Mouse (Mus musculus) Muller cell, postnatal 12 days (primary cell): ENCODE measurements around the gene 1700109H08Rik.
"Not testable (repeated sequence)": the region's sequence is repeated elsewhere in the genome, so short reads cannot be mapped to it uniquely, and the experiment has no call there.

ENCODE experiments used
- DNase-seq: peaks from one replicate; pipeline ENCODE4 v3.0.0-alpha.2; 2015; ENCODE audit errors: inconsistent ontology term

1700109H08Rik gene

DNA sequence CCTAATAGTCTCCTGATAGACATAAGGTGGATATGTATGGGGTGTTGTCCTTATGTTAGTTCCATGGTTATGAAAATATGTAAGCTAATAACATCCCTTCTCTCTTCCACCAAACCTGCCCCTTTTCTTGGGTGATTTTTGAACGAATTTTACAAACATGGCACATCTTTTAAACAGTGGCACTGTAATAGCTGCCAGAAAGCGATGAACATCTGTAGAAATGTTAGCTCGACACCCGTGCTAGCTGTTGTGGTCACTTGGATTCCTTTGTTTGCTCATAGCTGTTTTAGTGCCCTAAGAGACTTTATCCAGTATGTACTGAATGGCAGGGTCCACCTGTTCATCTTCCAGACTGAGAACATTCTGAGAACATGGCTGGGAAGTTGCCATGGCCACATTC lies at the start of gene 1700109H08Rik:
1700109H08Rik (plus strand) TSS at position 301 of the 400 bp plus-strand sequence.
- DNase-seq, result no peak

- no peak for DNase-seq
These were observed 49.6 kb upstream of the 1700109H08Rik start for GRCm38 (mm10) chr5:3521741-3522140.

DNA sequence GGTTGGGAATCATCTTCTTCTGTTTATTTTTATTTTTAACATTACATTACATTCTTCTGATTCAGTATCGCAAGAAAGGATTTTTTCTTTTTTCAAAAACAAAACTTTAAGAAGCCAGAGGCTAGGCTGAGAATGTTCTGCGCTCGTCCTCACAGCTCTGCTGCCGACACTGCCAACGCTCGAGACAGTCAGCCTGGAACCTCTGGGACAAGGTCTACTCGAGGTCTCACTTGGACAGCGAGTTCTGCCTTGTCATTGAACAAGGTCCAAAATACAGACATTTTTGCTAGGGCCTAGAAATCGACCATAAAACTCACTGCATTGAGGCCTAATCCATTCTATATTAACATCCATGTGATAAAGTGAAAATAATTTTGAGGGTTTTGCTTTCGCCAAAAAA lies 48.5 kb upstream of the 1700109H08Rik start:
- no peak for DNase-seq

DNA sequence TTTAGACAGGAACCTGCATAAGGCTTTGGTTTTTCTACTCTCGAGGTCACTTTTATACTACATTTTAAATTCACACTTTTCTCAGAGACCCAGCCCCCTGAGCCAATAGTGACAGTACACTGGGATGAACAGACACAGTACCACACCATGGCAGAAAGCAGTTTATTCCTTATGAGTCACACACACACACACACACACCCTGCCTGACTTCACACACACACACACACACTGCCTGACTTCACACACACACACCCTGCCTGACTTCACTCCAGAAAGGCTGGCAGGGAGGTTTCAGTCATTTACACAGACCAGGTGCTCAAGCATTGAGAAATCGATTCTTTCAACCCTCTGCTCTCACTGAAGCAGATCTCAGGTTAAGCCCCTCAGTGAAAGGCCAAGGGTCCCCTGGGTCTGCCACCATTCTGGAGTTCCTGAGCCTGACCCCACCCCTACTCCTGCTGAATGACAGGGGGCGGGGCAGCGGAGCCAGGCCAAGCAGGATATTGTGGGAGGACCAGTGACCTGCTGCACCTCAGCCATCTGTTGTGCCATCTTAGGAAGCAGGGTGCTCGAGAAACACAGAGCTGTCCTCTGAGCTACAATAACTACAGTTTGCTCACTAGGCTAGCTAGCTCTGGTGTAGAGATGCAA lies 44.2 kb upstream of the 1700109H08Rik start:
- DNase-seq, result no peak

- no peak for DNase-seq
These were observed 41.7 kb upstream of the 1700109H08Rik start for GRCm38 (mm10) chr5:3529585-3530189.

- DNase-seq, result not testable (repeated sequence)
These were observed 39.3 kb upstream of the 1700109H08Rik start for GRCm38 (mm10) chr5:3532048-3532447.

- no peak for DNase-seq
These were observed 34.7 kb upstream of the 1700109H08Rik start for GRCm38 (mm10) chr5:3536592-3537212.

GRCm38 (mm10) chr5:3538505-3539472 lies 32.6 kb upstream of the 1700109H08Rik start:
- peak; percentile 61 for DNase-seq

DNA sequence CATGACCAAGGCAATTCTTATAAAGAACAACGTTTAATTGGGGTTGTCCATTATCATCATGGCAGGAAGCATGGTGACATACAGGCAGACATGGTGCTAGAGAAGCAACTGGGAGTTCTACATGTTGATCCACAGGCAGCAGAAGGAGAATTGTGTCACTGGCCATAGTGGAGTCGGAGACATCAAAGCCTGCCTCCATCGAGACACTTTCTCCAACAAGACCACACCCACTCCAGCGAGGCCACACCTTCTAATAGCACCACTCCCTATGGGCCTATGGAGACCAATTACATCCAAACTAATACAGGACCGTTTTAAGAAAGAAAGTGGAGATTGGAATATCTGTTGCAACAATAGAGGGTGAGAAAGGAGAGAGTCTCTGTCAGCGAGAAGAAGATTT lies 29.5 kb upstream of the 1700109H08Rik start:
- DNase-seq, result no peak

- DNase-seq, result peak; percentile 97
These were observed 27.5 kb upstream of the 1700109H08Rik start, which contains the start of gene Fam133b for GRCm38 (mm10) chr5:3543629-3544479. TSS of gene Fam133b (plus strand) at chr5:3543833.

GRCm38 (mm10) chr5:3544480-3544769 lies 26.9 kb upstream of the 1700109H08Rik start:
- no peak for DNase-seq

- DNase-seq, result peak; percentile 22
These were observed 25.1 kb upstream of the 1700109H08Rik start for GRCm38 (mm10) chr5:3546226-3546625.

- no peak for DNase-seq
These were observed 19.9 kb upstream of the 1700109H08Rik start for GRCm38 (mm10) chr5:3551481-3551880.

- DNase-seq, result no peak
These were observed 17.2 kb upstream of the 1700109H08Rik start for GRCm38 (mm10) chr5:3554198-3554597.

DNA sequence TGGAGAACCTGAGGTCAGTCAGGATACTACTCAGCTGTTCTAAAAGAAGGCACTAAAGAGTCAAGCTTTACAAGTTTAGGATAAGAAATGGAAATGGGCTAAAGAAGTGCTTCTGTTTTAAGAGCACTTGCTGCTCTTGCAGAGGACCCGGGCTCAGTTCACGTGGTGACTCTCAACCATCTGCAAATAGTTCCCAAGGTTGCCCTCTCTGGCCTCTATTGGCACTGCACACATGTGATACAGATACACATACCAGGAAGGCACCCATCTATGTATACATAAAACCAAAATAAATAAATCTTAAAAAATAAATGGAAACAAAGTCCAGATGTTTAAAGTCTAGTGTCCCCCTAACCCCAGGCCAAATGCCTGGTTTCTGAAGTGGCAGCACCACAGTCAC lies 3.5 kb downstream of the 1700109H08Rik start:
- no peak for DNase-seq

- DNase-seq, result no peak
These were observed 6.6 kb downstream of the 1700109H08Rik start for GRCm38 (mm10) chr5:3577939-3578338.

- DNase-seq, result no peak
These were observed 7.7 kb downstream of the 1700109H08Rik start for GRCm38 (mm10) chr5:3579066-3579465.

DNA sequence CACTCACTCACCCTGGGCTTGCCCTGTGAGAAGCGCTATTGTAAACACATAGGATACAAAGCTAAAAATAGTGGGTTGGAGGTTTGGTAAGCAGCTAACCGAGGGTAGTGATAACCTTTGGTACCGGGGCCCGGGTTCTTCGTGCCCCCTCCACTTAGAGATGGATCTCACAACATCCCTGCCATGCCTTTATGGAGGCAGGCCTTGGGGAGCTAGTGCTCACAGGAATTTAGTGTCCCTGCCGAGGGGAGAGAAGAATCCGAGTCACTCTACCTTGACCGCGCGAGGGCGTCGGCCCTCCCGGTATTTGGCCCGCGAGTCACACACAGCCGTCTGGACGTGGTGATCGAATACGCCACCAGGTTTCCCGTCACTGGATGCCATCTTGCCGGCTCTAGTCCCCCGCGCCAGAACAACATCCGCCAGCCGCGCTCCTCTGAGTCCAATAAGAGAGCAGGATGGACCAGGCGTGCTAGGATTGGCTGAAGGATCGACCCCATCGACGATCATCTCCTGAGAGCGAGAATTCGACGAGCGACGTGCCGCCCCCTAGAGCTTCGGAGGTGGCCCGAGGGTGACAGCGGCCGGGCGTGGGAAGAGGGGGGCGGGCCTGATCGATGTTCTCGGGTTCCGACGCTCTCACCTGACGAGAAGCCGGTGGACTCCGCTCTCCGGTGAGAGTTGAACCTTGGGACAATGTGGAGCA lies 24.5 kb downstream of the 1700109H08Rik start, which contains the start of gene Pex1:
Pex1 (plus strand) TSS at position 374 of the 706 bp plus-strand sequence.
- peak; percentile 96 for DNase-seq

GRCm38 (mm10) chr5:3596399-3596766 lies 25.0 kb downstream of the 1700109H08Rik start, which contains the start of gene Rbm48:
TSS of gene Rbm48 (minus strand) at chr5:3596585.
- DNase-seq, result peak; percentile 86

GRCm38 (mm10) chr5:3597171-3597570 lies 25.8 kb downstream of the 1700109H08Rik start:
- no peak for DNase-seq
